Mouse (Mus musculus) lung, adult 2 months (tissue): Measurements from ENCODE around the gene Rab11fip4.

Experiments used
- CTCF ChIP-seq: fragments of 200-500 bp; IDR thresholded peaks from 2 replicates; pipeline ENCODE4 v1.5.1; 2011; ENCODE audit warnings: mild to moderate bottlenecking, low read length, control low read depth; ENCODE audit not compliant: insufficient read depth
- POLR2A ChIP-seq: fragments of 200-500 bp; IDR thresholded peaks from 2 replicates; pipeline ENCODE4 v1.6.1; 2011; ENCODE audit warnings: low read depth, mild to moderate bottlenecking, control low read depth, low read length, borderline replicate concordance; ENCODE audit errors: extremely low read depth

DNA sequence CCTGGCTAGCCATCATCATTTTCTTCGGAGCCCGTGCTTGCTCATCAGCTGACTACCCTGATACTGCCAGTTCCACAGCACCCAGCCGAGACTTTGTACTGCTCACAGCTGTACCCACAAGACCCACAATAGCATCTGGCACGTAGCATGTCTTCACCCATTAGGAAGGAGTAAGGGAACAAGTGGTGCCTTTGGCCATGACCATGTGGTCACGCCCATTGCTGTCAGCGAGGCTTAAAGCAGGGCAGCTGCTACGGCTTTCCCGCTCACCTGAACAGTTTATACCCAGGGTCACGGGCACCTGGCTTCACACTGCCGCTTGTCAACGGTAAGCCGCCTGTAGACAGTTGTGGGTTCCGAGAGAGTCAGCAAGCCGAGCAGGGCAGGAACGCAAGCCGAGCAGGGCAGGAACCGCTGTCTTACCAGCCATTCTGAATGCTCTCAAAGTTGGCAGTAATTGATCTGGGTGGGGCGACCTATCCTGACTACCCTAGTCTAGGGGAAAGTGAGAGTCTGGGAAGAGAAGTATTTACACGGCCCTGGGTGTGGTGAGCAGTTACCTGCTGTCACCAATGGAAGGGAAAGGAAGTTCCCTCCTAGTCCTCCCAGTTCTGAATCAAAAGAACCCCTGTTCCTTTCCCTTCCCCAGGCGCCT, 62.0 kb downstream of the Rab11fip4 start:
- no peak for TF ChIP-seq CTCF
- TF ChIP-seq POLR2A = no peak
